In genomic region chr9:90069485-90069884, GRCm38 (mm10) we compare ENCODE assay signal across 13 mouse cellular contexts. TPM values are rescaled to one million over a fixed set of nuclear protein-coding genes. Genes with fewer than 3 reads are reported as not detected.
DNase-seq lines count a peak whose midpoint lies in the region; ATAC-seq and TF ChIP-seq lines count a peak whose summit lies in the region.
"Had no signal": no experiment of that assay in that cellular context is flagged by ENCODE, and none has a peak within 500 bp of the region (broad histone marks: within the 10 kb centered on the region; RNA-seq: fewer than 3 reads in every experiment).

No protein-coding gene starts in this region.

- H3K27ac ChIP-seq in kidney, embryonic 16.5 days (ENCODE audit: low read length) = peak overlapping the region; percentile 55
- H3K27ac ChIP-seq in lung, postnatal 0 days (ENCODE audit: low read length) = peak overlapping the region; percentile 74
- H3K27ac ChIP-seq: neural tube, embryonic 13.5 days had no signal

- TF ChIP-seq EP300 in lung, postnatal 0 days (IDR thresholded peaks at IDR 0.05) = peak; percentile 97

- H3K9me3 ChIP-seq in kidney, embryonic 16.5 days (ENCODE audit: low read length) = no peaks in the 10 kb centered on the region
- no peaks in the 10 kb centered on the region for H3K9me3 ChIP-seq in lung, postnatal 0 days (ENCODE audit: low read length)
- H3K9me3 ChIP-seq: neural tube, embryonic 13.5 days had no signal

- no peak overlapping the region for H3K9ac ChIP-seq in kidney, embryonic 16.5 days (replicated peaks; ENCODE audit: low read length)
- H3K9ac ChIP-seq in lung, postnatal 0 days (replicated peaks; ENCODE audit: low read depth) = no peak overlapping the region
- H3K9ac ChIP-seq: liver, postnatal 0 days; neural tube, embryonic 13.5 days had no signal

- ATAC-seq in Patski = peak; percentile 82
- ATAC-seq in kidney, embryonic 16.5 days (ENCODE audit: low FRiP score, low TSS enrichment) = peak; percentile 78
- ATAC-seq in lung, postnatal 0 days = peak; percentile 91
- ATAC-seq: liver, postnatal 0 days; midbrain, embryonic 16.5 days had no signal

- CTCF ChIA-PET in Patski (lab: Charles Lee) = no interaction called here

- H3K36me3 ChIP-seq in kidney, embryonic 16.5 days (ENCODE audit: insufficient read depth, low read length) = no peaks in the 10 kb centered on the region
- peaks cover 9% of the 10 kb centered on the region; the same call in 1 of the 2 replicates for H3K36me3 ChIP-seq in lung, postnatal 0 days (ENCODE audit: insufficient read depth, low read length)
- H3K36me3 ChIP-seq: neural tube, embryonic 13.5 days had no signal

- WGBS in kidney, embryonic 16.5 days = 57% methylated on average over 7 of the region's 7 CpGs
- 50% methylated on average over 7 of the region's 7 CpGs for WGBS in lung, postnatal 0 days

- no peak for TF ChIP-seq CTCF in Patski (IDR thresholded peaks at IDR 0.05)
- TF ChIP-seq CTCF in lung, postnatal 0 days (IDR thresholded peaks at IDR 0.05) = no peak

- H3K27me3 ChIP-seq in Patski = no peaks in the 10 kb centered on the region
- H3K27me3 ChIP-seq in kidney, embryonic 16.5 days (ENCODE audit: insufficient read depth, low read length) = no peaks in the 10 kb centered on the region
- H3K27me3 ChIP-seq in lung, postnatal 0 days (replicated peaks; ENCODE audit: insufficient read depth, low read length) = no peaks in the 10 kb centered on the region
- H3K27me3 ChIP-seq: neural tube, embryonic 13.5 days had no signal

- in situ Hi-C loops in Patski (cut with MboI; ENCODE audit: low pct_unique_long_range_greater_than_20kb) = no loop called here

- POLR2A ChIA-PET in Patski (lab: Charles Lee) = no interaction called here

- H3K4me2 ChIP-seq in kidney, embryonic 16.5 days (replicated peaks; ENCODE audit: low read depth, low read length) = no peak overlapping the region
- H3K4me2 ChIP-seq in lung, postnatal 0 days (replicated peaks; ENCODE audit: low read depth, low read length) = no peak overlapping the region
- H3K4me2 ChIP-seq: neural tube, embryonic 13.5 days had no signal

- DNase-seq in adrenal gland, adult 2 months = peak; percentile 53
- DNase-seq in adrenal gland, postnatal 25 days = no peak
- DNase-seq in Patski (ENCODE audit: low read depth, low spot score) = no peak
- peak; percentile 93 for DNase-seq in lung, postnatal 0 days (ENCODE audit: low spot score)
- no peak for DNase-seq in left cerebral cortex, postnatal 36 days (ENCODE audit: low spot score in 2 of 2)
- DNase-seq in gastrocnemius, postnatal 4 days (ENCODE audit: low spot score in 2 of 2) = no peak
- DNase-seq in spleen, postnatal 4 days (ENCODE audit: low spot score in 2 of 2) = no peak
- DNase-seq: cerebellum, postnatal 14 days; liver, postnatal 0 days; right cerebral cortex, adult 18-20 months had no signal

- intact Hi-C loops in left cerebral cortex, postnatal 36 days (cut with DNase I) = no loop called here

- peaks cover 3% of the 10 kb centered on the region; the same call in 1 of the 2 replicates for H3K4me1 ChIP-seq in kidney, embryonic 16.5 days (ENCODE audit: insufficient read depth, low read length)
- H3K4me1 ChIP-seq in lung, postnatal 0 days (ENCODE audit: insufficient read depth, low read depth, low read length) = peaks cover 2% of the 10 kb centered on the region; the same call in 1 of the 2 replicates
- H3K4me1 ChIP-seq: neural tube, embryonic 13.5 days had no signal

- H3K4me3 ChIP-seq in kidney, embryonic 16.5 days (ENCODE audit: low read length) = no peak overlapping the region
- no peak overlapping the region for H3K4me3 ChIP-seq in lung, postnatal 0 days (ENCODE audit: low read depth, low read length)
- H3K4me3 ChIP-seq: neural tube, embryonic 13.5 days had no signal

RNA-seq across cellular contexts. Expression of gene Ctsh, which starts 15.5 kb away (rescaled TPM):
- total RNA-seq in adrenal gland, adult 2 months (2021) = 100 to 1,000 TPM; 104 to 199 TPM
- 30.9 and 34.3 TPM in 2 replicates for polyA plus RNA-seq in adrenal gland, adult 2 months (2012; rRNA removed)
- total RNA-seq in adrenal gland, postnatal 25 days (2021) = 137 and 159 TPM in 2 replicates
- polyA plus RNA-seq in Patski (2021) = 6.5 TPM
- polyA plus RNA-seq in kidney, embryonic 16.5 days (2015; fragmentation: Nextera tagmentation; extraction: Ambion mirVana) = 123 and 152 TPM in 2 replicates
- 2,236 and 2,487 TPM in 2 replicates for polyA plus RNA-seq in lung, postnatal 0 days (2015; fragmentation: Nextera tagmentation; extraction: Ambion mirVana)
- 10 to 100 TPM; 13.1 to 17.8 TPM for total RNA-seq in left cerebral cortex, postnatal 36 days (2021)
- 10 to 100 TPM; 28.7 to 34.2 TPM for total RNA-seq in gastrocnemius, postnatal 4 days (2021)

RNA-seq across cellular contexts. Expression of gene Morf4l1, which starts 45.1 kb away (rescaled TPM):
- 100 to 1,000 TPM; 241 to 321 TPM for total RNA-seq in adrenal gland, adult 2 months (2021)
- 25.4 and 26.1 TPM in 2 replicates for polyA plus RNA-seq in adrenal gland, adult 2 months (2012; rRNA removed)
- 307 and 354 TPM in 2 replicates for total RNA-seq in adrenal gland, postnatal 25 days (2021)
- 192 TPM for polyA plus RNA-seq in Patski (2021)
- polyA plus RNA-seq in kidney, embryonic 16.5 days (2015; fragmentation: Nextera tagmentation; extraction: Ambion mirVana) = 444 and 471 TPM in 2 replicates
- 283 and 290 TPM in 2 replicates for polyA plus RNA-seq in lung, postnatal 0 days (2015; fragmentation: Nextera tagmentation; extraction: Ambion mirVana)
- 100 to 1,000 TPM; 412 to 425 TPM for total RNA-seq in left cerebral cortex, postnatal 36 days (2021)
- total RNA-seq in gastrocnemius, postnatal 4 days (2021) = 100 to 1,000 TPM; 264 to 265 TPM

Comparison
In these comparisons a context has a peak if more than half of its experiments do, and no peak if none do; other contexts are left out.
1. DNase-seq: peak in adrenal gland, adult 2 months (single experiment) and lung, postnatal 0 days (single experiment); none in adrenal gland, postnatal 25 days (single experiment), Patski (single experiment), left cerebral cortex, postnatal 36 days (0 of 2), gastrocnemius, postnatal 4 days (0 of 2) and spleen, postnatal 4 days (0 of 2).
2. Peak in every context shown above with its lines, with median percentiles within 50 percentile points of each other: ATAC-seq.